8 mouse cellular contexts compared by ENCODE assay signal in genomic region chr7:25847722-25848443, GRCm38 (mm10). TPM values are rescaled to one million over a fixed set of nuclear protein-coding genes. Genes with fewer than 3 reads are reported as not detected.
DNase-seq lines count a peak whose midpoint lies in the region; ATAC-seq and TF ChIP-seq lines count a peak whose summit lies in the region.

No protein-coding gene starts in this region.

- 10% methylated on average over 13 of the region's 13 CpGs for WGBS in cerebellum, adult 2 months
- WGBS in hindbrain, embryonic 11.5 days, result 11% methylated on average over 13 of the region's 13 CpGs
- WGBS in lung, embryonic 16.5 days, result 10% methylated on average over 13 of the region's 13 CpGs
- WGBS in thymus, adult 2 months, result 13% methylated on average over 13 of the region's 13 CpGs

- DNase-seq in MEL (ENCODE audit: low read depth, low spot score), result peak; percentile 24
- DNase-seq in cerebellum, adult 2 months, result peak; percentile 73 to 82
- DNase-seq in frontal cortex, adult 2 months (ENCODE audit: extremely low spot score in 1 of 2, low spot score in 1 of 2), result peak; percentile 58 to 94
- DNase-seq in hindbrain, embryonic 11.5 days (ENCODE audit: low spot score), result peak; percentile 95
- peak; percentile 77 for DNase-seq in layer of hippocampus, adult 9-11 months
- DNase-seq in ovary, adult 18-20 months (ENCODE audit: low spot score), result peak; percentile 76
- DNase-seq in thymus, adult 2 months, result peak; percentile 90

- TF ChIP-seq EP300 in MEL (IDR thresholded peaks at IDR 0.05; ENCODE audit: low read depth in 1 of 2, low read length in 2 of 2), result no peak

- H3K4me3 ChIP-seq in MEL (ENCODE audit: control insufficient read depth in 1 of 2, insufficient read depth in 1 of 2, low read depth in 2 of 2, low read length in 2 of 2), result no peak overlapping the region
- peak overlapping the region; percentile 73 for H3K4me3 ChIP-seq in cerebellum, adult 2 months (replicated peaks; ENCODE audit: insufficient read depth, low read depth, low read length)
- peak overlapping the region; percentile 35 for H3K4me3 ChIP-seq in hindbrain, embryonic 11.5 days (ENCODE audit: low read depth, low read length)
- H3K4me3 ChIP-seq in lung, embryonic 16.5 days (ENCODE audit: low read length), result peak overlapping the region; percentile 41
- H3K4me3 ChIP-seq in thymus, adult 2 months (ENCODE audit: control insufficient read depth, insufficient read depth, low read length), result peak overlapping the region; percentile 52

- TF ChIP-seq POLR2A in MEL (IDR thresholded peaks at IDR 0.05; ENCODE audit: control insufficient read depth in 1 of 2, insufficient read depth in 1 of 2, low read depth in 1 of 2, low read length in 2 of 2, poor library complexity in 1 of 2), result no peak
- TF ChIP-seq POLR2A in cerebellum, adult 2 months (IDR thresholded peaks at IDR 0.05; ENCODE audit: borderline replicate concordance, insufficient read depth, low read length), result no peak
- no peak for TF ChIP-seq POLR2A in thymus, adult 2 months (IDR thresholded peaks at IDR 0.05; ENCODE audit: control insufficient read depth, extremely low read depth, insufficient read depth, low read length, poor library complexity)

- H3K27ac ChIP-seq in MEL (ENCODE audit: control insufficient read depth, low read depth, low read length), result no peak overlapping the region
- no peak overlapping the region for H3K27ac ChIP-seq in cerebellum, adult 2 months (ENCODE audit: insufficient read depth, low read length)
- H3K27ac ChIP-seq in hindbrain, embryonic 11.5 days (ENCODE audit: low read depth, low read length), result no peak overlapping the region
- no peak overlapping the region for H3K27ac ChIP-seq in lung, embryonic 16.5 days (ENCODE audit: low read length)
- peak overlapping the region; percentile 54; the same call in 1 of the 2 replicates for H3K27ac ChIP-seq in thymus, adult 2 months (ENCODE audit: control insufficient read depth, insufficient read depth, low read length)

- no peaks in the 10 kb centered on the region for H3K9me3 ChIP-seq in MEL (replicated peaks; ENCODE audit: insufficient read depth, low read length)
- H3K9me3 ChIP-seq in hindbrain, embryonic 11.5 days (ENCODE audit: control insufficient read depth, low read length), result no peaks in the 10 kb centered on the region
- H3K9me3 ChIP-seq in lung, embryonic 16.5 days (ENCODE audit: control insufficient read depth, low read length), result no peaks in the 10 kb centered on the region

- H3K36me3 ChIP-seq in MEL (ENCODE audit: control insufficient read depth in 1 of 2, insufficient read depth in 2 of 2, low read length in 2 of 2), result no peaks in the 10 kb centered on the region
- H3K36me3 ChIP-seq in hindbrain, embryonic 11.5 days (ENCODE audit: control insufficient read depth, insufficient read depth, low read length), result no peaks in the 10 kb centered on the region
- H3K36me3 ChIP-seq in lung, embryonic 16.5 days (ENCODE audit: control insufficient read depth, insufficient read depth, low read length), result no peaks in the 10 kb centered on the region
- no peaks in the 10 kb centered on the region for H3K36me3 ChIP-seq in thymus, adult 2 months (ENCODE audit: control insufficient read depth, insufficient read depth, low read length)

- H3K79me2 ChIP-seq in MEL (ENCODE audit: control insufficient read depth, insufficient read depth, low read length, poor library complexity), result no peaks in the 10 kb centered on the region

- no peak; the same call in 1 of the 2 replicates for TF ChIP-seq RAD21 in MEL (IDR thresholded peaks at IDR 0.05; ENCODE audit: low read depth, low read length)

- H3K27me3 ChIP-seq in MEL (ENCODE audit: control insufficient read depth in 1 of 2, insufficient read depth in 2 of 2, low read length in 2 of 2), result no peaks in the 10 kb centered on the region
- no peaks in the 10 kb centered on the region for H3K27me3 ChIP-seq in cerebellum, adult 2 months (ENCODE audit: control insufficient read depth, insufficient read depth, low read length)
- no peaks in the 10 kb centered on the region for H3K27me3 ChIP-seq in hindbrain, embryonic 11.5 days (ENCODE audit: control insufficient read depth, insufficient read depth, low read length)
- no peaks in the 10 kb centered on the region; the same call in 1 of the 2 replicates for H3K27me3 ChIP-seq in lung, embryonic 16.5 days (ENCODE audit: control insufficient read depth, insufficient read depth, low read depth, low read length)
- no peaks in the 10 kb centered on the region for H3K27me3 ChIP-seq in thymus, adult 2 months (ENCODE audit: control insufficient read depth, insufficient read depth, low read length)

- TF ChIP-seq CTCF in MEL (IDR thresholded peaks at IDR 0.05 in 2 of 3, conservative IDR thresholded peaks at IDR 0.05 in 1 of 3; ENCODE audit: control insufficient read depth in 1 of 3, insufficient read depth in 1 of 3, low read depth in 2 of 3, low read length in 3 of 3, poor library complexity in 1 of 3, severe bottlenecking in 1 of 3), result peak; percentile 32 to 36 (median 33); a peak in 4 of 6 replicates
- peak; percentile 63 for TF ChIP-seq CTCF in cerebellum, adult 2 months (IDR thresholded peaks at IDR 0.05; ENCODE audit: borderline replicate concordance, insufficient read depth, low read depth, low read length)
- TF ChIP-seq CTCF in thymus, adult 2 months (IDR thresholded peaks at IDR 0.05; ENCODE audit: borderline replicate concordance, control insufficient read depth, extremely low read depth, insufficient read depth, low read length, poor library complexity), result no peak

- H3K9ac ChIP-seq in MEL (ENCODE audit: control insufficient read depth, low read depth, low read length, poor library complexity, severe bottlenecking), result no peak overlapping the region
- H3K9ac ChIP-seq in hindbrain, embryonic 11.5 days (ENCODE audit: low read depth, low read length), result peak overlapping the region; percentile 29; the same call in 1 of the 2 replicates
- peak overlapping the region; percentile 63 for H3K9ac ChIP-seq in lung, embryonic 16.5 days (ENCODE audit: low read length)

- peak overlapping the region; percentile 40 for H3K4me2 ChIP-seq in hindbrain, embryonic 11.5 days (replicated peaks; ENCODE audit: low read depth, low read length)
- peak overlapping the region; percentile 55 for H3K4me2 ChIP-seq in lung, embryonic 16.5 days (ENCODE audit: low read depth, low read length)

- no peaks in the 10 kb centered on the region for H3K4me1 ChIP-seq in MEL (ENCODE audit: control insufficient read depth in 1 of 2, insufficient read depth in 2 of 2, low read length in 2 of 2)
- no peaks in the 10 kb centered on the region for H3K4me1 ChIP-seq in cerebellum, adult 2 months (ENCODE audit: control insufficient read depth, insufficient read depth, low read length)
- no peaks in the 10 kb centered on the region for H3K4me1 ChIP-seq in hindbrain, embryonic 11.5 days (replicated peaks; ENCODE audit: control insufficient read depth, insufficient read depth, low read length)
- H3K4me1 ChIP-seq in lung, embryonic 16.5 days (replicated peaks; ENCODE audit: control insufficient read depth, insufficient read depth, low read length), result peaks cover 12% of the 10 kb centered on the region
- peaks cover 2% of the 10 kb centered on the region; the same call in 1 of the 2 replicates for H3K4me1 ChIP-seq in thymus, adult 2 months (replicated peaks; ENCODE audit: control insufficient read depth, insufficient read depth, low read length)

- ATAC-seq in hindbrain, embryonic 11.5 days (ENCODE audit: low FRiP score), result peak; percentile 43
- ATAC-seq in lung, embryonic 16.5 days (ENCODE audit: low read depth), result peak; percentile 34

TF ChIP-seq in MEL, 35 proteins besides CTCF, POLR2A, EP300 and RAD21:
- TF ChIP-seq CHD2 (IDR thresholded peaks at IDR 0.05; ENCODE audit: low read length) (no peak), MAZ (IDR thresholded peaks at IDR 0.05; ENCODE audit: low read depth, low read length) (no peak), JUND (IDR thresholded peaks at IDR 0.05; ENCODE audit: low read depth, low read length) (no peak), POLR2AphosphoS2 (IDR thresholded peaks at IDR 0.05; ENCODE audit: low read length) (no peak), BHLHE40 (IDR thresholded peaks at IDR 0.05; ENCODE audit: borderline replicate concordance, low read depth, low read length) (no peak), MXI1 (IDR thresholded peaks at IDR 0.05; ENCODE audit: low read depth, low read length) (no peak), MYC (IDR thresholded peaks at IDR 0.05; ENCODE audit: low read depth, low read length) (no peak), CHD1 (IDR thresholded peaks at IDR 0.05; ENCODE audit: low read depth, low read length) (no peak), ZMIZ1 (IDR thresholded peaks at IDR 0.05; ENCODE audit: low read depth, low read length) (no peak), HCFC1 (IDR thresholded peaks at IDR 0.05; ENCODE audit: low read depth, low read length) (no peak)

RNA-seq across cellular contexts. Expression of gene Cyp2s1, which starts 31.2 kb away (rescaled TPM):
- not detected in 2 replicates for total RNA-seq in MEL (2012; rRNA removed)
- not detected for polyA plus RNA-seq in MEL (2012; ENCODE audit: insufficient read depth in 1 of 2, insufficient read length in 2 of 2, low read depth in 1 of 2, low replicate concordance in 2 of 2, missing spikeins in 1 of 2)
- polyA plus RNA-seq in cerebellum, adult 2 months (2012; rRNA removed), result 7.6 and 10.1 TPM in 2 replicates
- 3.3 and 3.6 TPM in 2 replicates for polyA plus RNA-seq in frontal cortex, adult 2 months (2012; rRNA removed)
- polyA plus RNA-seq in hindbrain, embryonic 11.5 days (2014; fragmentation: Nextera tagmentation; extraction: Ambion mirVana), result 0.69 and 0.95 TPM in 2 replicates
- 18.9 and 21.0 TPM in 2 replicates for polyA plus RNA-seq in lung, embryonic 16.5 days (2015; fragmentation: Nextera tagmentation; extraction: Ambion mirVana)
- 2.7 and 5.2 TPM in 2 replicates for polyA plus RNA-seq in thymus, adult 2 months (2012; rRNA removed)

RNA-seq across cellular contexts. Expression of gene Cyp2b10, which starts 49.5 kb away (rescaled TPM):
- total RNA-seq in MEL (2012; rRNA removed), result not detected in 2 replicates
- polyA plus RNA-seq in MEL (2012; ENCODE audit: insufficient read depth in 1 of 2, insufficient read length in 2 of 2, low read depth in 1 of 2, low replicate concordance in 2 of 2, missing spikeins in 1 of 2), result not detected
- polyA plus RNA-seq in cerebellum, adult 2 months (2012; rRNA removed), result not detected in 2 replicates
- 0.08 TPM in 1 of 2 replicates, not detected in the other for polyA plus RNA-seq in frontal cortex, adult 2 months (2012; rRNA removed)
- not detected in 2 replicates for polyA plus RNA-seq in hindbrain, embryonic 11.5 days (2014; fragmentation: Nextera tagmentation; extraction: Ambion mirVana)
- 0.60 and 1.4 TPM in 2 replicates for polyA plus RNA-seq in lung, embryonic 16.5 days (2015; fragmentation: Nextera tagmentation; extraction: Ambion mirVana)
- 0.15 and 0.23 TPM in 2 replicates for polyA plus RNA-seq in thymus, adult 2 months (2012; rRNA removed)

RNA-seq across cellular contexts. Expression of gene Axl, which starts 59.4 kb away (rescaled TPM):
- total RNA-seq in MEL (2012; rRNA removed), result 0.13 and 0.19 TPM in 2 replicates
- polyA plus RNA-seq in MEL (2012; ENCODE audit: insufficient read depth in 1 of 2, insufficient read length in 2 of 2, low read depth in 1 of 2, low replicate concordance in 2 of 2, missing spikeins in 1 of 2), result not detected
- 23.6 and 27.1 TPM in 2 replicates for polyA plus RNA-seq in cerebellum, adult 2 months (2012; rRNA removed)
- polyA plus RNA-seq in frontal cortex, adult 2 months (2012; rRNA removed), result 32.3 and 34.9 TPM in 2 replicates
- 15.0 and 19.4 TPM in 2 replicates for polyA plus RNA-seq in hindbrain, embryonic 11.5 days (2014; fragmentation: Nextera tagmentation; extraction: Ambion mirVana)
- 53.6 and 55.1 TPM in 2 replicates for polyA plus RNA-seq in lung, embryonic 16.5 days (2015; fragmentation: Nextera tagmentation; extraction: Ambion mirVana)
- polyA plus RNA-seq in thymus, adult 2 months (2012; rRNA removed), result 67.0 and 75.0 TPM in 2 replicates

Comparison
In these comparisons a context has a peak if more than half of its experiments do, and no peak if none do; other contexts are left out.
1. DNase-seq: peak in every context shown above with its lines; median percentile 95 in hindbrain, embryonic 11.5 days; 90 in thymus, adult 2 months; 78 in cerebellum, adult 2 months; 77 in layer of hippocampus, adult 9-11 months; 76 in frontal cortex, adult 2 months; 76 in ovary, adult 18-20 months; 24 in MEL.
2. H3K4me3 ChIP-seq: peak in cerebellum, adult 2 months (single experiment), hindbrain, embryonic 11.5 days (single experiment), lung, embryonic 16.5 days (single experiment) and thymus, adult 2 months (single experiment); none in MEL (0 of 2).
3. RNA of gene Axl, which starts 59.4 kb away (polyA plus RNA-seq): 67.0 to 75.0 TPM in thymus, adult 2 months, 53.6 to 55.1 TPM in lung, embryonic 16.5 days, 32.3 to 34.9 TPM in frontal cortex, adult 2 months, 23.6 to 27.1 TPM in cerebellum, adult 2 months and 15.0 to 19.4 TPM in hindbrain, embryonic 11.5 days; not detected in MEL; every median in the first group is over 10 times any median in the second.